Mouse (Mus musculus): Measurements from ENCODE around the gene Gm21861. TPM values are rescaled to one million over a fixed set of nuclear protein-coding genes. Genes with fewer than 3 reads are reported as not detected.
"Not testable (repeated sequence)": the region's sequence is repeated elsewhere in the genome, so short reads cannot be mapped to it uniquely, and the experiment has no call there.

Gene Gm21861
- not detected for total RNA-seq (2021)
- long read RNA-seq, experiment 1 = 0 reads
- long read RNA-seq, experiment 2 = 0 reads

DNA sequence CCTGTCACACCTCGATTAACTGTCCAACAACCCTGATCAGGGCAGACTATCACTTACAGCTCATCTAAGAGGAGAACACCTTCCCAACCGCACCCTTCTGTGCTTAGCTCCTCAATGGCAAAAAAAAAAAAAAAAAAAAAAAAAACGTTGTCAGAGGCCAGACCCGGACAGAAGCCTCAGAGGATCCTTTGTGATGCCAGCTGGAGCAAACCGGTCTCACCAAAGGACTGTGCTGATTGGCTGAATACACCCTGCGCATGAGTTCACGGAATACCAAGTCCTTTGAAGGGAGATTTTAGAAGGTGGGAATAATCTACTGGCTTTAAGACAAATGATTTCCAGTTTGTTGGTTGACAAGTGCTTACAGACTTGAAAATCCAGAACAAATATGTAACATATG is at the start of gene Gm21861:
Gm21861 (minus strand) TSS at position 101 of the 400 bp plus-strand sequence.
- DNase-seq (ENCODE audit: low spot score in 2 of 2) = not testable (repeated sequence)

All from adrenal gland, postnatal 4 days (tissue).